Mouse (Mus musculus) hindbrain, embryonic 15.5 days (tissue): ENCODE results near the gene Frmd5. TPM values are rescaled to one million over a fixed set of nuclear protein-coding genes. Genes with fewer than 3 reads are reported as not detected.

ENCODE experiments used
- ATAC-seq: fragments of 200-750 bp; cut with Nextera tagmentation; 2 replicates; pipeline ENCODE4 v1.8.0; 2017; ENCODE audit warnings: low read depth, moderate number of reproducible peaks, moderate TSS enrichment; ENCODE audit not compliant: low FRiP score
- H3K27ac ChIP-seq: fragments of 300-500 bp; sonication (generic); replicated peaks from 2 replicates; pipeline ENCODE4 v1.5.1; 2015; ENCODE audit warnings: mild to moderate bottlenecking, inconsistent platforms
- H3K27me3 ChIP-seq: fragments of 300-500 bp; sonication (generic); 2 replicates; pipeline ENCODE4 v1.6.1; 2015; ENCODE audit warnings: control low read depth, inconsistent platforms
- H3K36me3 ChIP-seq: fragments of 300-500 bp; sonication (generic); 2 replicates; pipeline ENCODE4 v1.6.1; 2015; ENCODE audit warnings: control low read depth, inconsistent platforms
- H3K4me1 ChIP-seq: fragments of 300-500 bp; sonication (generic); replicated peaks from 2 replicates; pipeline ENCODE4 v1.6.1; 2015; ENCODE audit warnings: control low read depth, inconsistent platforms
- H3K4me2 ChIP-seq: fragments of 300-500 bp; sonication (generic); 2 replicates; pipeline ENCODE4 v1.6.1; 2015; ENCODE audit warnings: moderate library complexity, mild to moderate bottlenecking, inconsistent platforms
- H3K4me3 ChIP-seq: fragments of 300-500 bp; sonication (generic); 2 replicates; pipeline ENCODE4 v1.5.1; 2015; ENCODE audit warnings: mild to moderate bottlenecking, inconsistent platforms
- H3K9ac ChIP-seq: fragments of 300-500 bp; sonication (generic); 2 replicates; pipeline ENCODE4 v1.6.1; 2015; ENCODE audit warnings: inconsistent platforms
- H3K9me3 ChIP-seq: fragments of 300-500 bp; sonication (generic); 2 replicates; pipeline ENCODE4 v1.6.1; 2016; ENCODE audit warnings: control low read depth, inconsistent platforms
- WGBS: fragments of 180-500 bp; shearing (Covaris S2); methylation state at CpG from one replicate; pipeline ENCODE4 v1.1.7; 2015; 5-methylcytosine and 5-hydroxymethylcytosine counted together
- polyA plus RNA-seq: library from polyadenylated mRNA; unstranded; fragments of >200 nt; fragmentation: Nextera tagmentation; extraction: Ambion mirVana; gene quantifications from 2 replicates; pipeline ENCODE4 v1.2.1, GENCODE M21; 2015

The Frmd5 gene
- polyA plus RNA-seq, 1 experiment from 2014 or later: 31.0 TPM

GRCm38 (mm10) chr2:121760646-121761045 is 46.2 kb downstream of the Frmd5 start:
- ATAC-seq: no peak
- H3K9ac ChIP-seq: no peak overlapping the region
- WGBS: 85% methylated on average over 9 of the region's 9 CpGs
- H3K36me3 ChIP-seq: no peaks in the 10 kb centered on the region
- no peak overlapping the region for H3K4me2 ChIP-seq
- H3K4me3 ChIP-seq: no peak overlapping the region
- H3K4me1 ChIP-seq: no peaks in the 10 kb centered on the region
- H3K27ac ChIP-seq: no peak overlapping the region
- H3K27me3 ChIP-seq: no peaks in the 10 kb centered on the region
- H3K9me3 ChIP-seq: no peaks in the 10 kb centered on the region

DNA sequence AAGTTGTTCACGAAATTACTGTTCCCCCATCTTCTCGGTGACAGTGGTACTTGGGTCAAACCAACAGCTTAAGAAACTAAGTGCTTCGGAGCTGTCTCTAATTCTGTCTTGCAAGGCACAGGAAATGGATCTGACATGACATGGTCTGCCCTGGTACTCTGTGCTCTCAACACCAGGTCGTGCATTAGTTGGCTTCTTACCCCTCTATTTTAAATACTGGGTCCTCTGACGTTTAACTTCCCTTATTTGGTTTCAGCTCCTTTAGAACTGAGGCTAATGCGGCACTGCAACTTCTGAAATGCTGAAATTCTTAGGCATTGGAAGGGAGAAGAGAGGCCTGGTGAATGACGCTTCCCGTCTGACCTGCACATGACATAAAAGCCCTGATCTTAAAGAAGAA is 48.6 kb downstream of the Frmd5 start:
- ATAC-seq: no peak
- WGBS: 93% methylated on average over 8 of the region's 8 CpGs
- no peaks in the 10 kb centered on the region for H3K27me3 ChIP-seq
- H3K36me3 ChIP-seq: no peaks in the 10 kb centered on the region
- no peak overlapping the region for H3K4me2 ChIP-seq
- H3K9ac ChIP-seq: no peak overlapping the region
- H3K9me3 ChIP-seq: no peaks in the 10 kb centered on the region
- H3K4me1 ChIP-seq: peaks cover 9% of the 10 kb centered on the region; the same call in 1 of the 2 replicates
- H3K4me3 ChIP-seq: no peak overlapping the region
- no peak overlapping the region for H3K27ac ChIP-seq

DNA sequence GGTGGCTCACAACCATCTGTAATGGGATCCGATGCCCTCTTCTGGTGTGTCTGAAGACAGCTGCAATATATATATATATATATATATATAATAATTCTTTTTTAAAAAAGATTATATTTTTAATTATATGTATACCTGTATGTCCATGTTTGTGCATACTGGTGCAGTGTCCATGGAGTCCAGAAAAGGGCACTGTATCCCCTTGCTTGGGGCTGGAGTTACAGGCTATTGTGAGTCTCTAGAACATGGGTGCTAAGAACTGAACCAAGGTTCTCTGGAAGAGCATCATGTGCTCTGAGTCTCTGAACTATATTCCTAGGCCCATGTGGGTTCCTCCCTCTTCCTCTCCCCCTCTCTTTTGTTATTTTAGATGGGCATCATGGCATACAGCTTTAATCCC is 50.6 kb downstream of the Frmd5 start:
- no peak overlapping the region for H3K4me3 ChIP-seq
- no peak for ATAC-seq
- no peak overlapping the region for H3K9ac ChIP-seq
- no peaks in the 10 kb centered on the region for H3K27me3 ChIP-seq
- 100% methylated on average over 1 of the region's 1 CpGs for WGBS
- H3K9me3 ChIP-seq: no peaks in the 10 kb centered on the region
- no peaks in the 10 kb centered on the region for H3K36me3 ChIP-seq
- no peak overlapping the region for H3K27ac ChIP-seq
- peaks cover 9% of the 10 kb centered on the region; the same call in 1 of the 2 replicates for H3K4me1 ChIP-seq
- no peak overlapping the region for H3K4me2 ChIP-seq

GRCm38 (mm10) chr2:121755056-121755455 is 51.8 kb downstream of the Frmd5 start:
- H3K27me3 ChIP-seq: no peaks in the 10 kb centered on the region
- H3K9ac ChIP-seq: no peak overlapping the region
- no peak overlapping the region for H3K27ac ChIP-seq
- H3K4me2 ChIP-seq: no peak overlapping the region
- no peaks in the 10 kb centered on the region for H3K36me3 ChIP-seq
- H3K4me3 ChIP-seq: no peak overlapping the region
- peaks cover 9% of the 10 kb centered on the region; the same call in 1 of the 2 replicates for H3K4me1 ChIP-seq
- no peaks in the 10 kb centered on the region for H3K9me3 ChIP-seq
- 10% methylated on average over 6 of the region's 6 CpGs for WGBS
- no peak for ATAC-seq

GRCm38 (mm10) chr2:121750121-121750520 is 56.8 kb downstream of the Frmd5 start:
- no peak overlapping the region for H3K9ac ChIP-seq
- 69% methylated on average over 6 of the region's 6 CpGs for WGBS

GRCm38 (mm10) chr2:121741151-121741550 is 65.7 kb downstream of the Frmd5 start:
- WGBS: 86% methylated on average over 2 of the region's 2 CpGs
- ATAC-seq: no peak
- H3K36me3 ChIP-seq: no peaks in the 10 kb centered on the region

More at GRCm38 (mm10) chr2:121750121-121750520, 56.8 kb downstream of the Frmd5 start:
- H3K27ac ChIP-seq: no peak overlapping the region
- ATAC-seq: no peak
- H3K27me3 ChIP-seq: no peaks in the 10 kb centered on the region
- H3K4me1 ChIP-seq: peaks cover 5% of the 10 kb centered on the region; the same call in 1 of the 2 replicates
- H3K4me3 ChIP-seq: no peak overlapping the region
- H3K4me2 ChIP-seq: no peak overlapping the region
- no peaks in the 10 kb centered on the region for H3K9me3 ChIP-seq
- H3K36me3 ChIP-seq: no peaks in the 10 kb centered on the region

GRCm38 (mm10) chr2:121739410-121739809 is 67.5 kb downstream of the Frmd5 start:
- no peak overlapping the region for H3K4me3 ChIP-seq
- no peaks in the 10 kb centered on the region for H3K27me3 ChIP-seq
- H3K9me3 ChIP-seq: no peaks in the 10 kb centered on the region
- H3K27ac ChIP-seq: no peak overlapping the region
- H3K4me1 ChIP-seq: no peaks in the 10 kb centered on the region
- H3K9ac ChIP-seq: no peak overlapping the region
- no peak overlapping the region for H3K4me2 ChIP-seq
- no peaks in the 10 kb centered on the region for H3K36me3 ChIP-seq
- ATAC-seq: no peak
- 93% methylated on average over 4 of the region's 4 CpGs for WGBS

More at GRCm38 (mm10) chr2:121741151-121741550, 65.7 kb downstream of the Frmd5 start:
- Histone ChIP-seq H3K9ac (no peak overlapping the region), H3K27ac (no peak overlapping the region), H3K4me3 (no peak overlapping the region), H3K4me1 (no peaks in the 10 kb centered on the region), H3K4me2 (no peak overlapping the region), H3K9me3 (no peaks in the 10 kb centered on the region), H3K27me3 (no peaks in the 10 kb centered on the region)

DNA sequence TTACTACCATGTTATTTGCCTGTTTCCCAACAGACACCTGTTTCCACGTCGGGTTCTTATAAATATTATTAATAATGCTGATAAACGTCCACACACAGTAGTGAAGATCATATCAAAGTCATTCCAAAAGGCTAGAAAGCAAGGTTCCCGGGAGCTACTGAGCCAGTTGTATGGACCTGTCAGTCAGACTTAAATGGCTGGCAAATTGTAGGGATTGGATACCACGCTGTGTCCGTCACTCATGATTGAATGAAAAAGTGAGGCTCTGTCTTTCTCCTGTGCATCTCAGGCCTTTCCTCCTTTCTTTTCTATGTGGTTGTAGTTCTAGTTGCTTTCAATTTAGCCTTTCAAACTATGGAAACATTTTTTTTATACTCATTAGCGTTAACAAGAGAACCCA is 73.5 kb downstream of the Frmd5 start:
- Histone ChIP-seq H3K9me3 (no peaks in the 10 kb centered on the region), H3K4me3 (no peak overlapping the region), H3K27ac (no peak overlapping the region), H3K36me3 (no peaks in the 10 kb centered on the region), H3K4me1 (no peaks in the 10 kb centered on the region), H3K4me2 (no peak overlapping the region), H3K27me3 (no peaks in the 10 kb centered on the region), H3K9ac (no peak overlapping the region)
- 69% methylated on average over 7 of the region's 7 CpGs for WGBS
- no peak for ATAC-seq

DNA sequence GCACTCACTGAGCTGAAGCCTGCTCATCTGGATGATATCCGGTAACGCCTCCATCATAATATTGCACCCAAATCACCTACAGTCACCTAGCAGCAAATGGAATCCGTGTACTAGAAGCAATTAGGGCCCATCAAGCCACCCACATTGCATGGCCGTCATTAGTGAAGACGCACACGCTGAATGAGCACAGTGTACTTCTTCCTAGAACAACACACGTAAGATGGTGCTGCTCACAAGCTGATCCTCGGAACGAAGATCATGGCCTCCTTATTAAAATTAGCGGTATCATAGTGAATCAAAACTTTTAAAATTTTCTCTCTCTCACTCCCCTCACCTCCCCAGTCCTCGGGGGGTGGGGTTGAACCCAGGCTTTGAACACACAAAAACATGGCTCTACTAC is 76.4 kb downstream of the Frmd5 start:
- 95% methylated on average over 11 of the region's 11 CpGs for WGBS
- no peaks in the 10 kb centered on the region for H3K4me1 ChIP-seq
- no peaks in the 10 kb centered on the region for H3K9me3 ChIP-seq
- no peaks in the 10 kb centered on the region for H3K27me3 ChIP-seq
- no peak overlapping the region for H3K4me3 ChIP-seq
- no peaks in the 10 kb centered on the region for H3K36me3 ChIP-seq
- no peak overlapping the region for H3K9ac ChIP-seq
- no peak for ATAC-seq
- H3K4me2 ChIP-seq: no peak overlapping the region
- no peak overlapping the region for H3K27ac ChIP-seq

DNA sequence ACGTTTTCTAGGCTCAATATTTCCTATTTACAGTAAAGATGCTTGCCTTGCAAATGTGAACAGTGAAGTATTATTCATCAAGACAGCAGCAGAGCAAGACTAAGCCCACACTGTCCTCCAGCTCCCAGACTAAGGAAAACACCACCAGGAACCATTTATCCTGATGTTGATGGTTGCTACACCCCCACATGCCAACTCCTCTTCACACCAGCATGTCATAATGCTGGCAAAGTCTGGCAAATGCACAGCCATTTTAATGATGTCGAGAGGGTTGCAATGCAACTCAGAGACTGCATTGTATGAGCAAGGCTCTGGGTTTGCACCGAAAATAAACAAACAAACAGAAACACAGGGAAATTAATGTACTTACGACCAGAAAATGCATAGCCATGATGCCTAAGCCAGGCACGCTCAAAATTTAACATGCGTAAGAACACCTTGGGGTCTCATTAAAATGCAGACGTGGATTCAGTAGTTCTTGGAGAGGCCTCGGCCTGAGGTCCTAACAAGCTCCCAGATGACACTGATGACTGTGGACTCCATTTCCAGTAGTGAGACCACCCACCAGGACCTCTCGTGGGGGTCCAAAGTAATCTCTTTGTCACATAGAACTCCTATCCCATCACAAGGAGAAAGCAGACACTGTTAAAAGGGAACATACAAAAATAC is 77.8 kb downstream of the Frmd5 start:
- H3K27ac ChIP-seq: no peak overlapping the region
- no peaks in the 10 kb centered on the region for H3K4me1 ChIP-seq
- no peak for ATAC-seq
- H3K9ac ChIP-seq: no peak overlapping the region
- 56% methylated on average over 9 of the region's 9 CpGs for WGBS
- H3K36me3 ChIP-seq: no peaks in the 10 kb centered on the region
- no peak overlapping the region for H3K4me3 ChIP-seq
- no peaks in the 10 kb centered on the region for H3K9me3 ChIP-seq
- H3K27me3 ChIP-seq: no peaks in the 10 kb centered on the region
- no peak overlapping the region for H3K4me2 ChIP-seq

- WGBS: 80% methylated on average over 4 of the region's 4 CpGs
- no peak overlapping the region for H3K4me2 ChIP-seq
These were observed 82.0 kb downstream of the Frmd5 start for GRCm38 (mm10) chr2:121724866-121725265.

GRCm38 (mm10) chr2:121723796-121724195 is 83.1 kb downstream of the Frmd5 start:
- WGBS: 91% methylated on average over 8 of the region's 8 CpGs
- H3K9ac ChIP-seq: no peak overlapping the region
- no peaks in the 10 kb centered on the region for H3K36me3 ChIP-seq
- ATAC-seq: no peak
- 0 out of 2 replicates have a peak, but pooled peaks cover 2% of the 10 kb centered on the region for H3K4me1 ChIP-seq
- H3K9me3 ChIP-seq: no peaks in the 10 kb centered on the region
- H3K27ac ChIP-seq: no peak overlapping the region
- no peak overlapping the region for H3K4me3 ChIP-seq
- H3K4me2 ChIP-seq: no peak overlapping the region
- H3K27me3 ChIP-seq: no peaks in the 10 kb centered on the region

More at GRCm38 (mm10) chr2:121724866-121725265, 82.0 kb downstream of the Frmd5 start:
- H3K36me3 ChIP-seq: no peaks in the 10 kb centered on the region
- H3K27me3 ChIP-seq: no peaks in the 10 kb centered on the region
- no peak overlapping the region for H3K9ac ChIP-seq
- H3K9me3 ChIP-seq: no peaks in the 10 kb centered on the region
- no peak overlapping the region for H3K4me3 ChIP-seq
- no peak overlapping the region for H3K27ac ChIP-seq
- ATAC-seq: no peak
- H3K4me1 ChIP-seq: no peaks in the 10 kb centered on the region

GRCm38 (mm10) chr2:121719000-121719399 is 87.9 kb downstream of the Frmd5 start:
- WGBS: 63% methylated on average over 6 of the region's 6 CpGs
- no peaks in the 10 kb centered on the region for H3K9me3 ChIP-seq
- no peaks in the 10 kb centered on the region for H3K36me3 ChIP-seq
- H3K4me3 ChIP-seq: no peak overlapping the region
- no peak overlapping the region for H3K4me2 ChIP-seq
- no peak overlapping the region for H3K9ac ChIP-seq
- H3K27me3 ChIP-seq: no peaks in the 10 kb centered on the region
- ATAC-seq: no peak
- peaks cover 18% of the 10 kb centered on the region for H3K4me1 ChIP-seq
- no peak overlapping the region for H3K27ac ChIP-seq
